Mouse (Mus musculus) intestine, embryonic 14.5 days (tissue): Measurements from ENCODE around the gene Arhgap5. TPM values are rescaled to one million over a fixed set of nuclear protein-coding genes. Genes with fewer than 3 reads are reported as not detected.

Experiments used
- ATAC-seq: fragments of 200-750 bp; cut with Nextera tagmentation; replicated peaks from 2 replicates; pipeline ENCODE4 v1.8.0; 2017; ENCODE audit warnings: low read depth, moderate number of reproducible peaks, moderate TSS enrichment, moderate library complexity; ENCODE audit not compliant: low FRiP score, low TSS enrichment
- DNase-seq: peaks from one replicate; pipeline ENCODE4 v3.0.0-alpha.2; 2018; ENCODE audit warnings: low spot score
- H3K27ac ChIP-seq: fragments of 300-500 bp; sonication (generic); 2 replicates; pipeline ENCODE4 v1.5.1; 2014; ENCODE audit warnings: low read depth, mild to moderate bottlenecking, control low read depth
- H3K27me3 ChIP-seq: fragments of 300-500 bp; sonication (generic); replicated peaks from 2 replicates; pipeline ENCODE4 v1.6.1; 2014; ENCODE audit warnings: low read length, control low read depth; ENCODE audit not compliant: control insufficient read depth, insufficient read depth
- H3K36me3 ChIP-seq: fragments of 300-500 bp; sonication (generic); 2 replicates; pipeline ENCODE4 v1.6.1; 2014; ENCODE audit warnings: low read length, control low read depth; ENCODE audit not compliant: control insufficient read depth, insufficient read depth
- H3K4me1 ChIP-seq: fragments of 300-500 bp; sonication (generic); replicated peaks from 2 replicates; pipeline ENCODE4 v1.6.1; 2014; ENCODE audit warnings: low read length, control low read depth, mixed read lengths; ENCODE audit not compliant: control insufficient read depth, insufficient read depth
- H3K4me2 ChIP-seq: fragments of 300-500 bp; sonication (generic); 2 replicates; pipeline ENCODE4 v1.6.1; 2014; ENCODE audit warnings: low read length
- H3K4me3 ChIP-seq: fragments of 300-500 bp; sonication (generic); 2 replicates; pipeline ENCODE4 v1.5.1; 2014; ENCODE audit warnings: low read depth, low read length, control low read depth, mixed read lengths
- H3K9ac ChIP-seq: fragments of 300-500 bp; sonication (generic); 2 replicates; pipeline ENCODE4 v1.6.1; 2014; ENCODE audit warnings: mild to moderate bottlenecking, low read length
- H3K9me3 ChIP-seq: fragments of 300-500 bp; sonication (generic); 2 replicates; pipeline ENCODE4 v1.6.1; 2016; ENCODE audit warnings: low read length, control low read depth; ENCODE audit not compliant: control insufficient read depth
- WGBS: fragments of 180-500 bp; shearing (Covaris S2); extraction: QIAGEN DNeasy Blood & Tissue Kit; methylation state at CpG from one replicate; pipeline ENCODE4 v1.1.7; 2014; 5-methylcytosine and 5-hydroxymethylcytosine counted together
- polyA plus RNA-seq: library from polyadenylated mRNA; unstranded; fragments of >200 nt; fragmentation: Nextera tagmentation; extraction: Ambion mirVana; gene quantifications from 2 replicates; pipeline ENCODE4 v1.2.1, GENCODE M21; 2014

Arhgap5 gene
- polyA plus RNA-seq, 1 experiment from 2014 or later: 42.3 TPM

DNA sequence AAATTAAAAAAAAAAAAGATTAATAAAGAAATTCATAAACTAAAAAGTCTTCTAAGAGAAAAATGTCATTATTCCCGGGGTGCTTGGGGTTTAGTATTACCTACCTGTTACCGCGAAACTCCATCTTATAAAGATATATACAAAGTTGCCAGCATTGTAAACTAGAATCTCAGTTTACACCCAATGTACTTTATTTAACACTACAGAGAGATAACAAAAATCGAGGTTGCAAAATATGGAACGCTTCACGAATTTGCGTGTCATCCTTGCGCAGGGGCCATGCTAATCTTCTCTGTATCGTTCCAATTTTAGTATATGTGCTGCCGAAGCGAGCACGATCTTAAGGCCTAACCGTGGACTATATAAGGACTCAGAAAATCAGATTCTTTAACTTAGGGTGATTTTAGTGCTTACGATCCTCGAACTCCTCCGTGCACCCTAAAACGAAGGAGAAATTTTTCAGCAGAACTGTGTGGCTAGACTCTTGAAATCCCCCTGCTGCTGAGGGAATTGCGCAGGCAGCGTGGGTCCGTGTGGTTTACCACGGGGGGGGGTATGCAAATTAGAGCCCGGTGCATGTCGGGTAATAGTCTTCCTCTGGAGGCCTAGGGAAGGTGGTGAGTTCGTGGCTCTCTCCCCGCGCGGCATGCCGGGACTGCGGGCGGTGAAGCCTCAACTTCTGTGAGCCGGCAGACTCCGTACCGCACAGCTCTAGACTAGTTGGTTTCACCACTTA, 100.7 kb downstream of the Arhgap5 start:
- Histone ChIP-seq H3K36me3 (no peaks in the 10 kb centered on the region), H3K27me3 (no peaks in the 10 kb centered on the region), H3K27ac (peak overlapping the region; percentile 88), H3K9me3 (no peaks in the 10 kb centered on the region), H3K4me2 (peak overlapping the region; percentile 49), H3K4me1 (peaks cover 5% of the 10 kb centered on the region; the same call in 1 of the 2 replicates), H3K4me3 (peak overlapping the region; percentile 52), H3K9ac (peak overlapping the region; percentile 90)
- ATAC-seq (peak; percentile 83), DNase-seq (peak; percentile 99)
- WGBS: under 1% methylated on average over 33 of the region's 33 CpGs

DNA sequence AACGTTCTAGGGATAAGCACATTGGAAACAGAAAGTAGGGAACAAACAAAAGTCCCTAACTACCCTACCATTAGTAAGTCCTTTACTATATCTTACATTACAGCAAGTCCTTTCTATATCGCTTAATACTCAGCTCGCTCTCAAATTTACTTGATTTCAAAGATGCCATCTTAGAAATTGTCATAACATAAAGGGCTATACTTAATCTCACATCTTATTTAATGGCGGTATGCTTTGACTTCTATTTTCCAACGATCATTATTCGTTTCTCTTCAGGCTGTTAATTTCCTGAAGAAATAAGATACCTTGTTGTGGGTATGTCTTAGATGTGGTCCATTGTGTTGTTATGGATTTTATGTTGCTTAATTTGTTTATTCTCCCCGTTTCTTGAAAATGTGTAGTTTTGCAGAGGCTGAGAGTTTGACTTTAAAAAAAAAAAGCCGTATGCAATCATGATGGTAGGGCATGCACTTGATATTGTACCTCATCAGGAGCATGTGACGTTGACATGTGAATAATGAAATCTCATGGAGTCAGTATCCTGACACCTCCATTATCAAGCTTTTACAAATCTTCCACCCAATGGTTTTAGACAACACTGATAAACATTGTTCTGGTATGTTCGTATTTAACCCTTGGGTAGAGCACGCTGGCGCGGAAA, 101.3 kb downstream of the Arhgap5 start:
- Histone ChIP-seq H3K4me2 (peak overlapping the region; percentile 49), H3K4me1 (peaks cover 5% of the 10 kb centered on the region; the same call in 1 of the 2 replicates), H3K27ac (peak overlapping the region; percentile 88), H3K9ac (peak overlapping the region; percentile 90), H3K36me3 (no peaks in the 10 kb centered on the region), H3K27me3 (no peaks in the 10 kb centered on the region), H3K4me3 (peak overlapping the region; percentile 52), H3K9me3 (no peaks in the 10 kb centered on the region)
- no peak for DNase-seq
- no peak for ATAC-seq
- 45% methylated on average over 13 of the region's 13 CpGs for whole genome bisulfite sequencing

DNA sequence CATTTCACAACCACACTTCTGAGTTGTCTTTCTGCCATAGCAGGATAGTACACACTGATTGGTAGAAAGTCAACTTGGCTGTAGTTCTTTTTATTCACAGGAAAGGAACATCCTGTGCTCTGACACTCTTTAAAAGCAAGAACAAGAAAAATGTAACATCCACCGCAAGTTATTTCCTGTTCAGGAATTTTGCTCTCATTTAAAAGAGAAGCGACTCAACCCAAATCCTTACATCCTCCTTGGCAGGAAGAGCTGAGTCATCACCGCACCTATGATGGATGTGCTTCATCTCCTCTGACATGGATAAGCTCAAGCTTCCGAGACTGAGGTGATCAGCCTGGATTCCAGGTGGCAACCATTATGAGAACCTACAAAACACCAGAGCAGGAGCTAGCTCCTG, 103.6 kb downstream of the Arhgap5 start:
- ATAC-seq: no peak
- DNase-seq: no peak
- Histone ChIP-seq H3K9ac (no peak overlapping the region), H3K36me3 (no peaks in the 10 kb centered on the region), H3K9me3 (no peaks in the 10 kb centered on the region), H3K4me1 (peaks cover under 1% of the 10 kb centered on the region; the same call in 1 of the 2 replicates), H3K4me2 (no peak overlapping the region), H3K4me3 (no peak overlapping the region), H3K27ac (no peak overlapping the region), H3K27me3 (no peaks in the 10 kb centered on the region)
- 62% methylated on average over 4 of the region's 4 CpGs for WGBS

DNA sequence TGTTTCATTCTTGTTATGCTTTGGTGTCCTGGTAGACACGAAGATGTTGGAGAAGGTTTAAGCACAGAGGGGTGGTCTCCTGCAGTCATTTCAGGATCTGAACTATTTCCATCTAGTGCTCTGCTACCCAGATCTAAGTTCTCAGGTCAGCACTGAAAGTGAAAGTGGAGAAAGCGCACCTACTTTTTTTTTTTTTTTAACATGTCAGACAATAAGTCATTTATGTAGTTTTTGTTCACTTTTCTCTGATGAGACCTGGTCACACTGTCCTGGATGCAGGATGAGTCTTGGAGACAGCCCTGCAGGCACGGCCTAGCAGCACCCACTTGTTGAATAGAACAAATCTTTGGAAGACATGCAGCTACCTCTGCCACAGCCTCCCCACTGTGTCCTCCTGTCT, 111.9 kb downstream of the Arhgap5 start:
- 77% methylated on average over 3 of the region's 3 CpGs for WGBS
- no peak for DNase-seq
- ATAC-seq: no peak
- Histone ChIP-seq H3K4me2 (no peak overlapping the region), H3K27ac (no peak overlapping the region), H3K27me3 (no peaks in the 10 kb centered on the region), H3K9me3 (no peaks in the 10 kb centered on the region), H3K4me3 (no peak overlapping the region), H3K4me1 (no peaks in the 10 kb centered on the region), H3K36me3 (no peaks in the 10 kb centered on the region), H3K9ac (no peak overlapping the region)

DNA sequence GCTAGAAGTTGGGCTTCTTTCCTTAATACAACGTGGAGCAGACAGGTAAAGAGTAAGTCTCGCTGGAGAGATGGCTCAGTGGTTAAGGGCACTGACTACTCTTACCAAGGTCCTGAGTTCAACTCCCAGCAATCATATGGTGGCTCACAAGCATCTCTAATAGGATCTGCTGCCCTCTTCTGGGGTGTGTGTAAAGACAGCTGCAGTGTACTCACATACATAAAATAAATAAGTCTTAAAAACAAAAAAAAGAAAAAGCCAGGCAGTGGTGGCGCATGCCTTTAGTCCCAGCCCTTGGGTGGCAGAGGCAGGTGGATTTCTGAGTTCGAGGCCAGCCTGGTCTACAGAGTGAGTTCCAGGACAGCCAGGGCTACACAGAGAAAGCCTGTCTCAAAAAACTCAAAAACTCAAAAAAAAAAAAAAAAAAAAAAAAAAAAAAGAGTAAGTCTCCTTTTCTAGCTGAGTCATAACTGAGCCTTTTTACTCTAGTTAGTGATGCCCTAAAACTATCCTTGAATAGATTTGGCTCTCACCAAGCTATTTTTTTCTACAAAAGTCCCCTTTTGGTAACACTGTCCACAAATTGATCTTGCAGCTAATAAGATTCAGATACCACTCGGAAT, 114.8 kb downstream of the Arhgap5 start:
- Histone ChIP-seq H3K4me2 (no peak overlapping the region), H3K36me3 (no peaks in the 10 kb centered on the region), H3K4me1 (no peaks in the 10 kb centered on the region), H3K9ac (no peak overlapping the region), H3K27ac (no peak overlapping the region), H3K9me3 (no peaks in the 10 kb centered on the region), H3K4me3 (no peak overlapping the region), H3K27me3 (no peaks in the 10 kb centered on the region)
- WGBS: 79% methylated on average over 5 of the region's 5 CpGs
- no peak for ATAC-seq
- DNase-seq: no peak

DNA sequence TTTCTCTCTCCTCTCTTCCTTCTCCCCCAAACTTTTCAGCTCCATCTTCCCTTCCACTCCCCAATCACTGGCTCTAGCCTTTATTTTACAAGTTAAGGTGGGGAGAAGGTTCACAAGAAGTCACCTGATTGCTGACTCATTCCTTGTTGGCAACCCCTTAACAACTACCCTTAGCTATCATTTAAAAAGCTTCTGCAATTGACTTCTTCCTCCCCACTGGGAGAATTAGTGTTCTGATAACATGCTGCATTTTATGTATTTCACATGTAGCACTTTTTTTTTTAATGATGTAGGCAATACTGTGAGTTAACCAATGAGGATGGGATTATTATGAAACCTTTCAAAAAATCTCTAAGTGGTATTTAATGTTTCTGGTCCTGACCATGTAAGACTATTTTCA, 115.9 kb downstream of the Arhgap5 start:
- DNase-seq (no peak), ATAC-seq (no peak)
- no peak overlapping the region for H3K4me2 ChIP-seq
- H3K36me3 ChIP-seq: no peaks in the 10 kb centered on the region
- H3K27me3 ChIP-seq: no peaks in the 10 kb centered on the region
- no peak overlapping the region for H3K4me3 ChIP-seq
- no peak overlapping the region for H3K27ac ChIP-seq
- H3K4me1 ChIP-seq: no peaks in the 10 kb centered on the region
- H3K9me3 ChIP-seq: no peaks in the 10 kb centered on the region
- H3K9ac ChIP-seq: no peak overlapping the region

Other genes starting within 250 kb of the Arhgap5 start
- 3.2 and 3.6 TPM in 2 replicates for gene Akap6, start 195.4 kb downstream of the Arhgap5 start, polyA plus RNA-seq